Mouse (Mus musculus) kidney, postnatal 25 days (tissue): ENCODE measurements around the gene Mfsd4b5.
"Not testable (repeated sequence)": the region's sequence is repeated elsewhere in the genome, so short reads cannot be mapped to it uniquely, and the experiment has no call there.

ENCODE experiments used
- DNase-seq, 2 experiments: peaks; one replicate each; pipeline ENCODE4 v3.0.0; 2021; ENCODE audit warnings: mixed read lengths in 2 of 2

The Mfsd4b5 gene

DNA sequence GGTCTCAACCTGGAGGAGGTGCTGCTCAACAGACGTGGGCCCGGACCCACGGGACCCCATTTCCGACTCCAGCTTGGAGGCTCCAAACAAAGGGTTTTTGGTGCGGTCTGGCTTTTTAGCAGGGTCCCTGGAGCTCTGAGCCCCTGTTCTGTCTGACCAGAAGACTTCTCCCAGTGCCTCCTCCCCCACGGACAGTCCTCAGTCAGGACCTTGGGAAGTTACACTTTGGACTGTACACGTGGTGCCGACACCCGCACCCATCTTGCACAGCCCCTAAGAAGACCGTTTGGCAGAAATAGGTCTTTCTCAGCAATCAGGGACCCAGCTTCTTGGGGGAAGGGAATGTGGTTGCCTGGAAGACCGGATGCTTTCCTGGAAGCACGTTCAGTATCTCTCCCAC lies at the start of gene Mfsd4b5:
TSS of gene Mfsd4b5 (minus strand) at position 181 of the 400 bp plus-strand sequence.
- peak; percentile 80 to 91 for DNase-seq

GRCm38 (mm10) chr10:40034956-40035355 lies 48.5 kb upstream of the Mfsd4b5 start:
- no peak for DNase-seq

- no peak for DNase-seq
Observed at GRCm38 (mm10) chr10:40032897-40033296, 46.5 kb upstream of the Mfsd4b5 start.

GRCm38 (mm10) chr10:40030716-40031115 lies 44.3 kb upstream of the Mfsd4b5 start:
- no peak for DNase-seq

DNA sequence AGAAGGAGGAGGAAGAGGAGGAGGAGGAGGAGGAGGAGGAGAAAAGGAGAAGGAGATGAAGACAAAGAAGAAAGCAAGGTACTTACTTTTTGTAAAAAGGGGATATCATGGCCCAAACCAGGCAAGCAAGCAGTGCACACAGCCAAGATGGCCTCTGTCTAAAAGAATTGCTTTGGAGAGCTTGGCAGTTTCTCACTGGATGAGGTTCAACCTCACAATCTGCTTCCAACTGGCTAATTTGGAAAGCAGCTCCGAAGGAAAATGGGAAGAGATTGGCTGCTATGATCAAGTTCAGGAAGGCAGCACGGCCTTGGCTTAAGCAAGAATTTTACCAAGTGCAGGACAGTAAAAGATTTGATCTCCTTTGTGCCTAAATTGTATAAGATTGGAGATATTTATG lies 43.2 kb upstream of the Mfsd4b5 start:
- DNase-seq: no peak

- no peak for DNase-seq
Observed at GRCm38 (mm10) chr10:40028091-40028490, 41.6 kb upstream of the Mfsd4b5 start.

- DNase-seq: no peak
Observed at GRCm38 (mm10) chr10:40026546-40026945, 40.1 kb upstream of the Mfsd4b5 start.

GRCm38 (mm10) chr10:40025560-40025959 lies 39.1 kb upstream of the Mfsd4b5 start:
- DNase-seq: no peak

- peak; percentile 95 to 97 for DNase-seq
Observed at GRCm38 (mm10) chr10:40024554-40025428, 38.3 kb upstream of the Mfsd4b5 start, which contains the start of gene Mfsd4b1. Mfsd4b1 (minus strand) TSS chr10:40025268.

GRCm38 (mm10) chr10:40020401-40020800 lies 34.0 kb upstream of the Mfsd4b5 start:
- peak in 1 of 2 experiments; percentile 14 for DNase-seq

- DNase-seq: no peak
Observed at GRCm38 (mm10) chr10:40019492-40019891, 33.0 kb upstream of the Mfsd4b5 start.

- DNase-seq: peak; percentile 53 to 55
Observed at GRCm38 (mm10) chr10:40018261-40018860, 31.9 kb upstream of the Mfsd4b5 start.

- DNase-seq: no peak
Observed at GRCm38 (mm10) chr10:40009591-40009990, 23.1 kb upstream of the Mfsd4b5 start.

DNA sequence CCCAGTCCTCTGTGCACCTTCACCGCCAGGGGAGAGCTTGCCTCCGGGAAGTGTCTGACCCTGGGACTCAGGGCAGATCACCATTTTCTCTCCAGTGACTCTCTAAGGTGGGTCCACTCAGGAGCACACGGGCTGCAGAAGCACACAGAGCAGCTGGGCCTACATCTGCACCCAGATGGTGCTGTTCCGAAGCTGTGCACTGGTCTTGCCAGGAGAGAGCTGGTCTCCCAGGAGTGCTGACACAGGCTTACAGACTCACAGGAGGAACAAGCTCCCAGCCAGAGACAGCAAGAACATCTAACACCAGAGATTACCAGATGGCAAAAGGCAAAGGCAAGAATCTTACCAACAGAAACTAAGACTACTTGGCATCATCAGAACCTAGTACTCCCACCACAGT lies 22.4 kb upstream of the Mfsd4b5 start:
- DNase-seq: not testable (repeated sequence)

GRCm38 (mm10) chr10:40007953-40008352 lies 21.5 kb upstream of the Mfsd4b5 start:
- DNase-seq: peak; percentile 43 to 65

GRCm38 (mm10) chr10:40006963-40007362 lies 20.5 kb upstream of the Mfsd4b5 start:
- peak in 1 of 2 experiments; percentile 51 for DNase-seq

GRCm38 (mm10) chr10:40000746-40001145 lies 14.3 kb upstream of the Mfsd4b5 start:
- DNase-seq: no peak

GRCm38 (mm10) chr10:39991155-39991554 lies 4.7 kb upstream of the Mfsd4b5 start:
- DNase-seq: peak; percentile 55 to 85

- peak; percentile 74 to 90 for DNase-seq
Observed at GRCm38 (mm10) chr10:39982604-39983003, 3.8 kb downstream of the Mfsd4b5 start.

DNA sequence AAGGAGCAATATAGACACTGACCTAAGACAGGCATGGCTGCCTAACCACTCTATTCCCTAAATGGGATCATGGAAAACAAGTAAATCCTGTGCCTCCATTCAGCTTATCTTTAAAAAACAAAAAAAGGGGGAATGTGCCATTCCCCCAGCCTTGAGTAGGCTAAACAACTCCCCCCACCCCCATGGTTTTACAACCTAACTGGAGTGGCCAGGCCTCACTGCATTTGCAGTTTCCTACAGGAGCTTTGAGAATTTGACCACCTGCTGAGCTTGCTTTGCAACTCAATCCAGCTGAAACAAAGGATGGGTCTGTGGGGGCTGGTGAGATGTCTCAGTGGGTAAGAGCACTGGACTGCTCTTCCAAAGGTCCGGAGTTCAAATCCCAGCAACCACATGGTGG lies 8.2 kb downstream of the Mfsd4b5 start:
- DNase-seq: no peak

DNA sequence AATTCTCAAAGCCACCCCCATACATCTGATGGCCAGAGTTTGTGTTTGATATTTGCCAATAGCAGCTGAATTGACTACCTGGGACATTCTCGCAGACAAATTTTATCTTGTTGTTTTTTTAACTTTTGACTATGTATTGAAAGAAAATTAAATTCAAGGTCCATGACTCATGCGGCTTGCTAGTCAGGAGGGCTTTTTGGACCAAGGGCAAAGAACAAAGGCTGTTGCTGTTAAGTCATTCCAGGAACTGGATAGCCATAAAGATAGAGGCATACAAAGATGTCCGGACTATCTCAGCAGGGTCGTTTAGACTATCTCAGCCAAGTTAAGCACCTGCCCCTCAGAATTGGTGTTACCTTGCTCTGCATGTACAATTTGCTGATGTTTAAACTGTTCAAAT lies 9.1 kb downstream of the Mfsd4b5 start:
- DNase-seq: no peak

GRCm38 (mm10) chr10:39975771-39976170 lies 10.7 kb downstream of the Mfsd4b5 start:
- no peak for DNase-seq

- DNase-seq: no peak
Observed at GRCm38 (mm10) chr10:39974982-39975381, 11.5 kb downstream of the Mfsd4b5 start.

GRCm38 (mm10) chr10:39967512-39967911 lies 18.9 kb downstream of the Mfsd4b5 start:
- DNase-seq: no peak
